Comparison of ENCODE assay signal across 9 mouse cellular contexts in the genomic region with DNA sequence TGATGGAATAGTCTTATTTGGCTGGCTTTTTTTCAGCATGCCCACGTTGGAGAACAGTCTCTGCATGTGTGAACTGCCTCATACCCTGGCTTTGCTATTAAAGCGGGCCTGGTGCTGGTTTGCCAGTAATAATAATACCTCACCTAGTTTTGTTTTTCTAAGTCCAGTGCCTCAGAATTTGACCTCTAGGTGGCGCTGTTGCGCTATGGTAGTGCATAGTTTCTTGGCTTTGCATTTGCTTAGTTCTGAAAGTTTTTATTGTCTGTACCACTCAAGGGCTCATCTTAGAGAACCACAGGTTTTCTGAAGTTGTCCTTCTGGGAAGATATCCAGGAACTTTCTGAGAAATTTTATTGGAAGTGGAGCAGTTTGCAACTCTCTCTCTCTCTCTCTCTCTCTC. TPM values are rescaled to one million over a fixed set of nuclear protein-coding genes. Genes with fewer than 3 reads are reported as not detected.
DNase-seq lines count a peak whose midpoint lies in the region; ATAC-seq and TF ChIP-seq lines count a peak whose summit lies in the region.
"Had no signal": no experiment of that assay in that cellular context is flagged by ENCODE, and none has a peak within 500 bp of the region (broad histone marks: within the 10 kb centered on the region; RNA-seq: fewer than 3 reads in every experiment).

No protein-coding gene starts in this region.

- no peak overlapping the region for H3K4me2 ChIP-seq in midbrain, embryonic 14.5 days (ENCODE audit: low read length)
- H3K4me2 ChIP-seq in midbrain, embryonic 13.5 days (replicated peaks): no peak overlapping the region
- no peak overlapping the region for H3K4me2 ChIP-seq in forebrain, embryonic 13.5 days
- H3K4me2 ChIP-seq in liver, postnatal 0 days (ENCODE audit: low read depth, low read length): no peak overlapping the region

- TF ChIP-seq CTCF in liver, postnatal 0 days (IDR thresholded peaks at IDR 0.05; ENCODE audit: low read depth): peak; percentile 89

- no peak for TF ChIP-seq EP300 in liver, postnatal 0 days (IDR thresholded peaks at IDR 0.05; ENCODE audit: low read depth)

- H3K9ac ChIP-seq in midbrain, embryonic 14.5 days (replicated peaks; ENCODE audit: low read length): no peak overlapping the region
- H3K9ac ChIP-seq in midbrain, embryonic 13.5 days (replicated peaks): no peak overlapping the region
- no peak overlapping the region for H3K9ac ChIP-seq in forebrain, embryonic 13.5 days
- no peak overlapping the region for H3K9ac ChIP-seq in liver, postnatal 0 days (replicated peaks)

- H3K36me3 ChIP-seq in midbrain, embryonic 14.5 days (ENCODE audit: control insufficient read depth, insufficient read depth, low read length): peaks cover 26% of the 10 kb centered on the region
- H3K36me3 ChIP-seq in midbrain, embryonic 13.5 days: peaks cover 25% of the 10 kb centered on the region
- H3K36me3 ChIP-seq in forebrain, embryonic 13.5 days (ENCODE audit: poor library complexity, severe bottlenecking): peaks cover 26% of the 10 kb centered on the region
- peaks cover 23% of the 10 kb centered on the region for H3K36me3 ChIP-seq in liver, postnatal 0 days (replicated peaks; ENCODE audit: insufficient read depth, low read length)

- WGBS in midbrain, embryonic 14.5 days: 8% methylated on average over 4 of the region's 4 CpGs
- WGBS in midbrain, embryonic 13.5 days: 9% methylated on average over 4 of the region's 4 CpGs
- 5% methylated on average over 4 of the region's 4 CpGs for WGBS in forebrain, embryonic 13.5 days
- 7% methylated on average over 4 of the region's 4 CpGs for WGBS in liver, postnatal 0 days (ENCODE audit: insufficient replicate concordance)

- no peak for ATAC-seq in midbrain, embryonic 14.5 days (ENCODE audit: low FRiP score, low TSS enrichment)
- no peak for ATAC-seq in midbrain, embryonic 13.5 days
- ATAC-seq in forebrain, embryonic 13.5 days: 0 out of 2 replicates have a peak, but pooled peaks have one; percentile 19
- ATAC-seq in liver, postnatal 0 days: no peak

- H3K4me3 ChIP-seq in midbrain, embryonic 14.5 days (replicated peaks; ENCODE audit: low read depth, low read length): no peak overlapping the region
- H3K4me3 ChIP-seq in midbrain, embryonic 13.5 days (replicated peaks): no peak overlapping the region
- H3K4me3 ChIP-seq in forebrain, embryonic 13.5 days: no peak overlapping the region
- H3K4me3 ChIP-seq in liver, postnatal 0 days (ENCODE audit: low read depth, low read length): no peak overlapping the region

- H3K9me3 ChIP-seq in midbrain, embryonic 14.5 days (ENCODE audit: control insufficient read depth, low read length): no peaks in the 10 kb centered on the region
- no peaks in the 10 kb centered on the region for H3K9me3 ChIP-seq in midbrain, embryonic 13.5 days
- no peaks in the 10 kb centered on the region for H3K9me3 ChIP-seq in forebrain, embryonic 13.5 days (replicated peaks)
- H3K9me3 ChIP-seq in liver, postnatal 0 days (ENCODE audit: low read length): no peaks in the 10 kb centered on the region

- H3K27me3 ChIP-seq in midbrain, embryonic 14.5 days (ENCODE audit: control insufficient read depth, insufficient read depth, low read length): no peaks in the 10 kb centered on the region
- H3K27me3 ChIP-seq in midbrain, embryonic 13.5 days: no peaks in the 10 kb centered on the region
- H3K27me3 ChIP-seq in forebrain, embryonic 13.5 days: no peaks in the 10 kb centered on the region
- H3K27me3 ChIP-seq in liver, postnatal 0 days (ENCODE audit: insufficient read depth, low read length): no peaks in the 10 kb centered on the region

- peak; percentile 94 for DNase-seq in midbrain, embryonic 14.5 days
- peak; percentile 87 for DNase-seq in brain, adult 2 months (ENCODE audit: low read depth, low spot score)
- DNase-seq in kidney, postnatal 10 days: peak; percentile 86
- DNase-seq in liver, postnatal 0 days: peak; percentile 83
- peak; percentile 59 for DNase-seq in right cerebral cortex, postnatal 25 days
- peak; percentile 70 to 71 for DNase-seq in urinary bladder, postnatal 36 days (ENCODE audit: low spot score in 2 of 2)

- H3K27ac ChIP-seq in midbrain, embryonic 14.5 days (replicated peaks; ENCODE audit: low read depth, low read length): no peak overlapping the region
- no peak overlapping the region for H3K27ac ChIP-seq in midbrain, embryonic 13.5 days
- H3K27ac ChIP-seq in forebrain, embryonic 13.5 days: no peak overlapping the region
- H3K27ac ChIP-seq in liver, postnatal 0 days (ENCODE audit: low read depth): no peak overlapping the region

- H3K4me1 ChIP-seq in midbrain, embryonic 14.5 days (ENCODE audit: control insufficient read depth, insufficient read depth, low read length): no peaks in the 10 kb centered on the region
- no peaks in the 10 kb centered on the region for H3K4me1 ChIP-seq in midbrain, embryonic 13.5 days (replicated peaks)
- no peaks in the 10 kb centered on the region for H3K4me1 ChIP-seq in forebrain, embryonic 13.5 days
- no peaks in the 10 kb centered on the region for H3K4me1 ChIP-seq in liver, postnatal 0 days (ENCODE audit: insufficient read depth)

RNA-seq across cellular contexts. Expression of a gene that starts 22.0 kb away (rescaled TPM):
- not detected in 2 replicates for polyA plus RNA-seq in midbrain, embryonic 14.5 days (2014; fragmentation: Nextera tagmentation; extraction: Ambion mirVana)
- not detected in 2 replicates for polyA plus RNA-seq in midbrain, embryonic 13.5 days (2015; fragmentation: Nextera tagmentation; extraction: Ambion mirVana)
- not detected in 2 replicates for polyA plus RNA-seq in forebrain, embryonic 13.5 days (2015; fragmentation: Nextera tagmentation; extraction: Ambion mirVana)
- polyA plus RNA-seq in liver, postnatal 0 days (2015; fragmentation: Nextera tagmentation; extraction: Ambion mirVana): not detected in 2 replicates
- polyA plus RNA-seq: large intestine, adult 2 months had no signal

RNA-seq across cellular contexts. Expression of a gene that starts 22.6 kb away (rescaled TPM):
- 47.3 and 53.6 TPM in 2 replicates for polyA plus RNA-seq in midbrain, embryonic 14.5 days (2014; fragmentation: Nextera tagmentation; extraction: Ambion mirVana)
- polyA plus RNA-seq in midbrain, embryonic 13.5 days (2015; fragmentation: Nextera tagmentation; extraction: Ambion mirVana): 45.0 and 45.5 TPM in 2 replicates
- polyA plus RNA-seq in forebrain, embryonic 13.5 days (2015; fragmentation: Nextera tagmentation; extraction: Ambion mirVana): 44.1 and 46.3 TPM in 2 replicates
- polyA plus RNA-seq in liver, postnatal 0 days (2015; fragmentation: Nextera tagmentation; extraction: Ambion mirVana): 20.0 and 20.1 TPM in 2 replicates

RNA-seq across cellular contexts. Expression of a gene that starts 35.2 kb away (rescaled TPM):
- 39.1 and 46.7 TPM in 2 replicates for polyA plus RNA-seq in midbrain, embryonic 14.5 days (2014; fragmentation: Nextera tagmentation; extraction: Ambion mirVana)
- polyA plus RNA-seq in midbrain, embryonic 13.5 days (2015; fragmentation: Nextera tagmentation; extraction: Ambion mirVana): 44.2 and 49.4 TPM in 2 replicates
- polyA plus RNA-seq in forebrain, embryonic 13.5 days (2015; fragmentation: Nextera tagmentation; extraction: Ambion mirVana): 35.5 and 43.3 TPM in 2 replicates
- 43.5 and 44.5 TPM in 2 replicates for polyA plus RNA-seq in liver, postnatal 0 days (2015; fragmentation: Nextera tagmentation; extraction: Ambion mirVana)
